Mouse (Mus musculus) limb, embryonic 14.5 days (tissue): Measurements from ENCODE around the gene Lbp. TPM values are rescaled to one million over a fixed set of nuclear protein-coding genes. Genes with fewer than 3 reads are reported as not detected.

Experiments
- ATAC-seq: fragments of 200-750 bp; cut with Nextera tagmentation; 2 replicates; pipeline ENCODE4 v1.8.0; 2017; ENCODE audit warnings: low read depth, moderate number of reproducible peaks, moderate TSS enrichment; ENCODE audit not compliant: low FRiP score
- DNase-seq: peaks from one replicate; pipeline ENCODE4 v3.0.0-alpha.2; 2015; ENCODE audit warnings: low spot score
- H3K27ac ChIP-seq: fragments of 300-500 bp; sonication (generic); replicated peaks from 2 replicates; pipeline ENCODE4 v1.5.1; 2014; ENCODE audit warnings: low read depth, mild to moderate bottlenecking, low read length, moderate library complexity, mixed read lengths
- H3K27me3 ChIP-seq: fragments of 300-500 bp; sonication (generic); 2 replicates; pipeline ENCODE4 v1.6.1; 2014; ENCODE audit warnings: low read length, mixed read lengths; ENCODE audit not compliant: control insufficient read depth, insufficient read depth
- H3K36me3 ChIP-seq: fragments of 300-500 bp; sonication (generic); 2 replicates; pipeline ENCODE4 v1.6.1; 2014; ENCODE audit warnings: mild to moderate bottlenecking, low read length, moderate library complexity, mixed read lengths; ENCODE audit not compliant: control insufficient read depth, insufficient read depth
- H3K4me1 ChIP-seq: fragments of 300-500 bp; sonication (generic); 2 replicates; pipeline ENCODE4 v1.6.1; 2014; ENCODE audit warnings: antibody characterized with exemption, low read length, mixed read lengths; ENCODE audit not compliant: control insufficient read depth, insufficient read depth
- H3K4me2 ChIP-seq: fragments of 300-500 bp; sonication (generic); replicated peaks from 2 replicates; pipeline ENCODE4 v1.6.1; 2014; ENCODE audit warnings: low read depth, mild to moderate bottlenecking, low read length, moderate library complexity; ENCODE audit not compliant: severe bottlenecking
- H3K4me3 ChIP-seq: fragments of 300-500 bp; sonication (generic); replicated peaks from 2 replicates; pipeline ENCODE4 v1.5.1; 2014; ENCODE audit warnings: low read length
- H3K9ac ChIP-seq: fragments of 300-500 bp; sonication (generic); 2 replicates; pipeline ENCODE4 v1.6.1; 2014; ENCODE audit warnings: mild to moderate bottlenecking, low read depth, low read length, moderate library complexity; ENCODE audit not compliant: severe bottlenecking
- H3K9me3 ChIP-seq: fragments of 300-500 bp; sonication (generic); 2 replicates; pipeline ENCODE4 v1.6.1; 2016; ENCODE audit warnings: low read length; ENCODE audit not compliant: control insufficient read depth
- POLR2A ChIP-seq: fragments of 200-500 bp; IDR thresholded peaks from 2 replicates; pipeline ENCODE4 v1.8.0; 2012; ENCODE audit warnings: inconsistent platforms, mild to moderate bottlenecking, moderate library complexity, borderline replicate concordance; ENCODE audit not compliant: insufficient read depth, insufficient read length; ENCODE audit errors: extremely low read depth
- WGBS: fragments of 180-500 bp; shearing (Covaris S2); extraction: QIAGEN DNeasy Blood & Tissue Kit; methylation state at CpG from one replicate; pipeline ENCODE4 v1.1.7; 2014; 5-methylcytosine and 5-hydroxymethylcytosine counted together
- polyA plus RNA-seq, 2 experiments: library from polyadenylated mRNA; depleted of rRNA in 1 of 2; stranded (reverse) in 1 of 2; unstranded in 1 of 2; fragments of >200 nt; fragmentation: Nextera tagmentation in 1 of 2; extraction: Ambion mirVana in 1 of 2; gene quantifications; 2 replicates each; pipeline versions ENCODE4 v1.2.1 to v1.2.3; 2012 to 2014

Lbp gene
- polyA plus RNA-seq, 2 experiments, result 3.7 to 5.6 TPM

GRCm38 (mm10) chr2:158285655-158286054 is 20.6 kb upstream of the Lbp start:
- TF ChIP-seq POLR2A, result no peak
- H3K4me1 ChIP-seq, result peaks cover 6% of the 10 kb centered on the region; the same call in 1 of the 2 replicates
- WGBS, result 63% methylated on average over 6 of the region's 6 CpGs
- no peaks in the 10 kb centered on the region for H3K36me3 ChIP-seq
- H3K4me2 ChIP-seq, result no peak overlapping the region
- no peak overlapping the region for H3K27ac ChIP-seq
- H3K4me3 ChIP-seq, result no peak overlapping the region
- H3K27me3 ChIP-seq, result no peaks in the 10 kb centered on the region
- no peak overlapping the region for H3K9ac ChIP-seq
- no peaks in the 10 kb centered on the region for H3K9me3 ChIP-seq
- DNase-seq (no peak), ATAC-seq (no peak)

- no peak overlapping the region for H3K9ac ChIP-seq
- no peaks in the 10 kb centered on the region; the same call in 1 of the 2 replicates for H3K4me1 ChIP-seq
- H3K27me3 ChIP-seq, result no peaks in the 10 kb centered on the region
- no peak overlapping the region for H3K27ac ChIP-seq
- H3K4me2 ChIP-seq, result no peak overlapping the region
- H3K36me3 ChIP-seq, result no peaks in the 10 kb centered on the region
- H3K9me3 ChIP-seq, result no peaks in the 10 kb centered on the region
- ATAC-seq (no peak), DNase-seq (no peak)
- no peak for TF ChIP-seq POLR2A
- no peak overlapping the region for H3K4me3 ChIP-seq
- 71% methylated on average over 9 of the region's 9 CpGs for WGBS
Observed at GRCm38 (mm10) chr2:158295700-158296099, 10.6 kb upstream of the Lbp start.

- no peaks in the 10 kb centered on the region for H3K9me3 ChIP-seq
- no peak overlapping the region for H3K4me3 ChIP-seq
- WGBS, result 70% methylated on average over 3 of the region's 3 CpGs
- ATAC-seq, result no peak
- H3K9ac ChIP-seq, result no peak overlapping the region
- H3K4me1 ChIP-seq, result no peaks in the 10 kb centered on the region; the same call in 1 of the 2 replicates
- no peak overlapping the region for H3K4me2 ChIP-seq
- TF ChIP-seq POLR2A, result no peak
- H3K36me3 ChIP-seq, result no peaks in the 10 kb centered on the region
- no peaks in the 10 kb centered on the region for H3K27me3 ChIP-seq
- H3K27ac ChIP-seq, result no peak overlapping the region
- DNase-seq, result no peak
Observed at GRCm38 (mm10) chr2:158299203-158299602, 7.1 kb upstream of the Lbp start.

- TF ChIP-seq POLR2A, result no peak
- Histone ChIP-seq H3K36me3 (no peaks in the 10 kb centered on the region), H3K4me1 (no peaks in the 10 kb centered on the region; the same call in 1 of the 2 replicates), H3K27me3 (no peaks in the 10 kb centered on the region), H3K9me3 (no peaks in the 10 kb centered on the region), H3K9ac (no peak overlapping the region), H3K4me3 (no peak overlapping the region), H3K4me2 (no peak overlapping the region), H3K27ac (no peak overlapping the region)
- WGBS, result 75% methylated on average over 4 of the region's 4 CpGs
- DNase-seq (no peak), ATAC-seq (no peak)
Observed at GRCm38 (mm10) chr2:158299731-158300130, 6.6 kb upstream of the Lbp start.

- Histone ChIP-seq H3K4me2 (no peak overlapping the region), H3K4me1 (peaks cover 5% of the 10 kb centered on the region; the same call in 1 of the 2 replicates), H3K4me3 (no peak overlapping the region), H3K9me3 (no peaks in the 10 kb centered on the region), H3K27ac (no peak overlapping the region), H3K36me3 (no peaks in the 10 kb centered on the region), H3K9ac (no peak overlapping the region), H3K27me3 (no peaks in the 10 kb centered on the region)
- no peak for TF ChIP-seq POLR2A
- DNase-seq (no peak), ATAC-seq (no peak)
- 64% methylated on average over 3 of the region's 3 CpGs for WGBS
Observed at GRCm38 (mm10) chr2:158302807-158303206, 3.5 kb upstream of the Lbp start.

- Histone ChIP-seq H3K27me3 (no peaks in the 10 kb centered on the region), H3K36me3 (no peaks in the 10 kb centered on the region), H3K9ac (no peak overlapping the region), H3K4me1 (0 out of 2 replicates have a peak, but pooled peaks cover 5% of the 10 kb centered on the region), H3K4me2 (no peak overlapping the region), H3K9me3 (no peaks in the 10 kb centered on the region), H3K4me3 (no peak overlapping the region), H3K27ac (peak overlapping the region; percentile 3; the same call in 1 of the 2 replicates)
- DNase-seq (no peak), ATAC-seq (no peak)
- no peak for TF ChIP-seq POLR2A
- 46% methylated on average over 6 of the region's 6 CpGs for WGBS
Observed at GRCm38 (mm10) chr2:158306696-158307049, 380 bp downstream of the Lbp start.
